Mouse (Mus musculus) lung, postnatal 0 days (tissue): ENCODE data around the gene Nod1.

Source experiments
- CTCF ChIP-seq: IDR thresholded peaks from 2 replicates; pipeline ENCODE4 v1.5.1; 2016; ENCODE audit warnings: antibody characterized with exemption, mild to moderate bottlenecking
- EP300 ChIP-seq: IDR thresholded peaks from 2 replicates; pipeline ENCODE4 v1.6.1; 2016; ENCODE audit warnings: antibody characterized with exemption, mild to moderate bottlenecking, control low read depth

GRCm38 (mm10) chr6:54997726-54998125, 25.3 kb upstream of the Nod1 start:
- TF ChIP-seq CTCF (no peak), EP300 (no peak)
